11 mouse cellular contexts compared by ENCODE assay signal in the genomic region with DNA sequence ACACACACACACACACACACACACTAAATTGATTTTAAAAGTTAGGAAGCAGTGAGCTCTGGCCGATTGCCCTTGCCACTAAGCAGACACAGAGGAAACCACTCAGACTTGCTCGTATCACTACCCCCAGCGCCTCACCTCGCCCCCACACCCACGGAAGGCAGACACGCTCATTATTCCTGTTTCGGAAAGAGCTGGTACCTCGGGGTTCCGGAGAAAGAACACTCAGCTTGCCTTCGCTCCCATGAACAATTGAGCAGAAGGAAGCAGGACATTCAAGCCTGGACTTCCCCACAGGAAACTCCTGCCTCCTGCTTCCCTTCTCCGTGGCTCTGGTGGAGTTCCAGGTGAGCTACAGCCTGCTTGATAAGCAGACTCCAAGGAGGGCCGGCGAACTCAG.
DNase-seq lines count a peak whose midpoint lies in the region; ATAC-seq and TF ChIP-seq lines count a peak whose summit lies in the region.
"Had no signal": no experiment of that assay in that cellular context is flagged by ENCODE, and none has a peak within 500 bp of the region (broad histone marks: within the 10 kb centered on the region; RNA-seq: fewer than 3 reads in every experiment).

No protein-coding gene starts in this region.

- H3K36me3 ChIP-seq in lung, embryonic 16.5 days (ENCODE audit: control insufficient read depth, insufficient read depth, low read length), result no peaks in the 10 kb centered on the region
- H3K36me3 ChIP-seq: neural tube, embryonic 15.5 days had no signal

- no peak for TF ChIP-seq POLR2A in lung, adult 2 months (IDR thresholded peaks at IDR 0.05; ENCODE audit: borderline replicate concordance, extremely low read depth, low read depth, low read length)

- no peaks in the 10 kb centered on the region for H3K27me3 ChIP-seq in lung, embryonic 16.5 days (ENCODE audit: control insufficient read depth, insufficient read depth, low read depth, low read length)
- H3K27me3 ChIP-seq: neural tube, embryonic 15.5 days had no signal

- no peak for TF ChIP-seq CTCF in lung, adult 2 months (IDR thresholded peaks at IDR 0.05; ENCODE audit: insufficient read depth, low read length)

- H3K27ac ChIP-seq in lung, embryonic 16.5 days (ENCODE audit: low read length), result peak overlapping the region; percentile 60
- H3K27ac ChIP-seq: hindbrain, embryonic 14.5 days; neural tube, embryonic 15.5 days had no signal

- intact Hi-C loops in heart, postnatal 14 days (cut with DNase I), result no loop called here

- peaks cover 11% of the 10 kb centered on the region for H3K4me1 ChIP-seq in lung, embryonic 16.5 days (replicated peaks; ENCODE audit: control insufficient read depth, insufficient read depth, low read length)
- peaks cover 7% of the 10 kb centered on the region for H3K4me1 ChIP-seq in lung, adult 2 months (ENCODE audit: control insufficient read depth, insufficient read depth, low read length)

- peak; percentile 72 for ATAC-seq in lung, embryonic 16.5 days (ENCODE audit: low read depth)
- ATAC-seq in common myeloid progenitor, adult 5-6 weeks (replicated peaks; ENCODE audit: low read depth, poor library complexity, severe bottlenecking), result peak; percentile 47; the same call in 1 of the 2 replicates
- no peak for ATAC-seq in erythroid progenitor cell, adult 5-6 weeks (replicated peaks; ENCODE audit: low FRiP score, poor library complexity, severe bottlenecking)

- DNase-seq in lung, adult 2 months, result no peak
- DNase-seq in heart, postnatal 14 days, result peak; percentile 26 to 29
- DNase-seq in kidney, postnatal 4 days, result peak; percentile 41 to 57
- DNase-seq in yolk sac, embryonic 10.5 days (ENCODE audit: low spot score), result no peak
- DNase-seq in spleen, postnatal 36 days (ENCODE audit: low spot score in 2 of 2), result no peak

- no peak overlapping the region for H3K4me2 ChIP-seq in lung, embryonic 16.5 days (ENCODE audit: low read depth, low read length)
- H3K4me2 ChIP-seq: hindbrain, embryonic 14.5 days; neural tube, embryonic 15.5 days had no signal

- H3K9me3 ChIP-seq in lung, embryonic 16.5 days (ENCODE audit: control insufficient read depth, low read length), result no peaks in the 10 kb centered on the region
- H3K9me3 ChIP-seq: megakaryocyte, embryonic 14.5 days; neural tube, embryonic 15.5 days had no signal

- 65% methylated on average over 13 of the region's 13 CpGs for WGBS in lung, embryonic 16.5 days
- 39% methylated on average over 13 of the region's 13 CpGs for WGBS in lung, adult 2 months

- H3K9ac ChIP-seq in lung, embryonic 16.5 days (ENCODE audit: low read length), result no peak overlapping the region
- H3K9ac ChIP-seq: hindbrain, embryonic 14.5 days; neural tube, embryonic 15.5 days had no signal

- H3K4me3 ChIP-seq in lung, embryonic 16.5 days (ENCODE audit: low read length), result no peak overlapping the region
- H3K4me3 ChIP-seq in lung, adult 2 months (replicated peaks; ENCODE audit: extremely low read depth, low read depth, low read length), result no peak overlapping the region
- H3K4me3 ChIP-seq: megakaryocyte, embryonic 14.5 days; neural tube, embryonic 15.5 days had no signal

Comparison
In these comparisons a context has a peak if more than half of its experiments do, and no peak if none do; other contexts are left out.
1. DNase-seq: peak in heart, postnatal 14 days (2 of 2) and kidney, postnatal 4 days (2 of 2); none in lung, adult 2 months (single experiment), yolk sac, embryonic 10.5 days (single experiment) and spleen, postnatal 36 days (0 of 2).